Mouse (Mus musculus): ENCODE results near the gene Ric1.

DNA sequence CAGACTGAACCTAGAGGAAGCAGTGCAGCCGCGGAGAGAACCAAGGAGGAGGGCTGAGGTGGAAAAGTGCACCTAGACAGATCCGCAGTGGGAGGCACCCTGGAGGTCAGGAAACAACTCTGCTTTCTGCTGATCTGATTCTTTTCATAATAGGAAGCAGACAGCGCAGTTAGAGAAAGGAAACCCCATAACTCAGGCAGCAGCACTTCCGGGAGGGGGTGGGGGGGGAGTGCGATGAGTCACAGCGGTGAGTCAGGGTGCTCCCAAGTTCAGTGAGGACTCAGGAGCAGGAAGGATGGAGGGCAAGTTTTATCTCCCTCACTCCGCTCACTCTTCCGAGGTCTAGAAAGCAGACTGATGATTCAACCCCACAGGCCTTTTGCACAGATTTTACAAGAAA is 119.0 kb downstream of the Ric1 start:
- no peak for TF ChIP-seq GATA1 (IDR thresholded peaks at IDR 0.05; ENCODE audit: borderline replicate concordance, low read length)
- TF ChIP-seq FLI1 (IDR thresholded peaks at IDR 0.05; ENCODE audit: low read length) = no peak
